Mouse (Mus musculus): Measurements from ENCODE around the gene Ccdc88c. TPM values are rescaled to one million over a fixed set of nuclear protein-coding genes. Genes with fewer than 3 reads are reported as not detected.

The Ccdc88c gene
- polyA plus RNA-seq, 1 experiment: 138 TPM

DNA sequence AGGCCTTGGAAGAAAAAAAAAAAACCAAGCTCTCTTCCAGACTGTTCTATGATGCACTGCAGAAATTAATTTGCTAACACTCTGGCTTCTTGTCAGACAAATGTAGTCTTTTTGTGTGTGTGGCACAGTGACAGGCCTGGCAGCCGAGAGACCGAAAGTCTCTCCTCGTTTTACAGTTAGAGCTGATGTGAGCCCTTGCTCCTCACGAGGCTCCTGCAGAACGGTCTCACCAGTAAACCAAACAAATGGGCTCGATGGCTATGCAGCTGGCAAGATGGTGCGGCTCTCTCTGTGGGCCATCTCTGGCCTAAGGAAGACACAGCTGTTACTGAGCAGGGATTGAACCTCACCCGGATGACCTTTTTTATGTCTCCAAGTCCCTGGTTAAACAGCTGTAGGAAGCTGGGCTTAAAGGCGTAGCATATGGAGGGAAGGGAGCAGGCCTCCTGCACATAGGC is 48.3 kb downstream of the Ccdc88c start:
- Histone ChIP-seq H3K4me3 (replicated peaks; ENCODE audit: control insufficient read depth, low read depth, low read length) (no peak overlapping the region), H3K27ac (ENCODE audit: control insufficient read depth, insufficient read depth, low read depth, low read length, poor library complexity) (no peak overlapping the region), H3K4me1 (ENCODE audit: control insufficient read depth, insufficient read depth, low read length) (peaks cover 8% of the 10 kb centered on the region)
- no peak for TF ChIP-seq POLR2A (IDR thresholded peaks at IDR 0.05; ENCODE audit: borderline replicate concordance, control insufficient read depth, low read depth, low read length)
- TF ChIP-seq CTCF (IDR thresholded peaks at IDR 0.05; ENCODE audit: control insufficient read depth, insufficient read depth, low read length): no peak
- 91% methylated on average over 9 of the region's 9 CpGs for WGBS

GRCm38 (mm10) chr12:100979616-100980015 is 49.2 kb downstream of the Ccdc88c start:
- no peak for TF ChIP-seq POLR2A (IDR thresholded peaks at IDR 0.05; ENCODE audit: borderline replicate concordance, control insufficient read depth, low read depth, low read length)
- no peak for TF ChIP-seq CTCF (IDR thresholded peaks at IDR 0.05; ENCODE audit: control insufficient read depth, insufficient read depth, low read length)
- H3K4me1 ChIP-seq (ENCODE audit: control insufficient read depth, insufficient read depth, low read length): peaks cover 5% of the 10 kb centered on the region
- no peak overlapping the region for H3K27ac ChIP-seq (ENCODE audit: control insufficient read depth, insufficient read depth, low read depth, low read length, poor library complexity)
- H3K4me3 ChIP-seq (replicated peaks; ENCODE audit: control insufficient read depth, low read depth, low read length): no peak overlapping the region
- 88% methylated on average over 5 of the region's 5 CpGs for WGBS

DNA sequence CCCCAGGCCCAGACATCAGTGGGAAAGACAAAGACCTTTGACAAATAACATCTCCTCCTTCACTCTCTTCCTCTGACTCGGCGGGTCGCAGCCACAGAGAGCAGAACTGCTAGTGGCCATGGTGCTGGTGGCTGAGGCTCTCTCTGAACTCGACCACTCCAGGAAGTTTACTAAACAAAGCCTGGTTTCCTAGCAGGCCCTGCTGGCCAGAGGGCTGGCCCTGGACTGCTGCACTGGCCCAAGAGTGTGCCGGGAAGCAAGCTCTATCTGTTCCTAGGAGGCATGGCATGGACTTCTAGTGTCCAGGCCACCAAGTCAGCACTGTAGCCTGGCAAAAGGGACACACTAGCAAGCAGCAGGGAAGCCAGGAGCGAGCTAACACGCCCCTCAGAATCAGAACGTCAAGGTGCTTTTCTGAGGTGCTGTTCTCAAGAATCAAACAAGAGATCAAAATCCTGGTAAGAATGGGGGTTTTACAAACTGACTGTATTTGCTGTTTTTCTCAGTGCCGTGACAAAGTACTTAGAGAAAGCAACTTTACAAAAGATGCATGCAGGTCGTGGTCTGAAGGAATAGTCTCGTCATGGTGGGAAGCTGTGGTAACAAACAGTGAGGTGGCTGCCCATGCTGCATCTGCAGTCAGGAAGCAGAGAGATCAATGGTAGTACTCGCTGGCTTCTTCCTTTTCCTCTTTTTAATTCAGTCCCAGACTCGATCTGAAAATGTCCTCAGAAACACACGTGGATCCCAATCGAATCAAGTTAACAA is 50.7 kb downstream of the Ccdc88c start:
- WGBS: 31% methylated on average over 15 of the region's 15 CpGs
- Histone ChIP-seq H3K27ac (ENCODE audit: control insufficient read depth, insufficient read depth, low read depth, low read length, poor library complexity) (no peak overlapping the region), H3K4me3 (replicated peaks; ENCODE audit: control insufficient read depth, low read depth, low read length) (no peak overlapping the region)

GRCm38 (mm10) chr12:100977551-100977950 is 51.3 kb downstream of the Ccdc88c start:
- Histone ChIP-seq H3K27ac (ENCODE audit: control insufficient read depth, insufficient read depth, low read depth, low read length, poor library complexity) (no peak overlapping the region), H3K4me1 (ENCODE audit: control insufficient read depth, insufficient read depth, low read length) (peaks cover 1% of the 10 kb centered on the region; the same call in 1 of the 2 replicates), H3K4me3 (replicated peaks; ENCODE audit: control insufficient read depth, low read depth, low read length) (no peak overlapping the region)
- no peak for TF ChIP-seq CTCF (IDR thresholded peaks at IDR 0.05; ENCODE audit: control insufficient read depth, insufficient read depth, low read length)
- TF ChIP-seq POLR2A (IDR thresholded peaks at IDR 0.05; ENCODE audit: borderline replicate concordance, control insufficient read depth, low read depth, low read length): no peak

More for the DNA sequence above, 50.7 kb downstream of the Ccdc88c start:
- peaks cover 1% of the 10 kb centered on the region; the same call in 1 of the 2 replicates for H3K4me1 ChIP-seq (ENCODE audit: control insufficient read depth, insufficient read depth, low read length)
- TF ChIP-seq CTCF (IDR thresholded peaks at IDR 0.05; ENCODE audit: control insufficient read depth, insufficient read depth, low read length): no peak
- TF ChIP-seq POLR2A (IDR thresholded peaks at IDR 0.05; ENCODE audit: borderline replicate concordance, control insufficient read depth, low read depth, low read length): no peak

DNA sequence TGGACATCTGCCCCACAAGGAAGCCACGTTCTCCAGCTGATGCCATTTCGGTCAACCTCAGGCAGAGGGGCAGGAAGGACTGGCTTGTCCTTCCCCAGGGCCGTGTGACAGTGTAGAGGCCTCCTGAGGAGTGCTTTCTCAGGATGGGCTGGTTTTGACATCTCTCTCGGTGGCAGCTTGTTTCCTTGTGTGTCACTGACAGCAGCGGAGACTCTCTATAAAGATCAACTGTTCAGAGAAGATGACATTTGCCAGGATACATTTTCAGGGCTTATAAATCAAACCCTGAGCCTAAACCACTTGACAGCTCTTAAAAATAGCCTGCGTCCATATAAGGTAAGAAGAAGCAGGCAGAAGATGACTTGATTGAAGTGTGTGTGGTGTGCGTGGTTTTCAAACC is 59.0 kb downstream of the Ccdc88c start:
- H3K4me3 ChIP-seq (replicated peaks; ENCODE audit: control insufficient read depth, low read depth, low read length): no peak overlapping the region
- no peak overlapping the region for H3K27ac ChIP-seq (ENCODE audit: control insufficient read depth, insufficient read depth, low read depth, low read length, poor library complexity)
- H3K4me1 ChIP-seq (ENCODE audit: control insufficient read depth, insufficient read depth, low read length): peaks cover 1% of the 10 kb centered on the region; the same call in 1 of the 2 replicates
- 68% methylated on average over 7 of the region's 7 CpGs for WGBS
- TF ChIP-seq POLR2A (IDR thresholded peaks at IDR 0.05; ENCODE audit: borderline replicate concordance, control insufficient read depth, low read depth, low read length) (no peak), CTCF (IDR thresholded peaks at IDR 0.05; ENCODE audit: control insufficient read depth, insufficient read depth, low read length) (no peak)

DNA sequence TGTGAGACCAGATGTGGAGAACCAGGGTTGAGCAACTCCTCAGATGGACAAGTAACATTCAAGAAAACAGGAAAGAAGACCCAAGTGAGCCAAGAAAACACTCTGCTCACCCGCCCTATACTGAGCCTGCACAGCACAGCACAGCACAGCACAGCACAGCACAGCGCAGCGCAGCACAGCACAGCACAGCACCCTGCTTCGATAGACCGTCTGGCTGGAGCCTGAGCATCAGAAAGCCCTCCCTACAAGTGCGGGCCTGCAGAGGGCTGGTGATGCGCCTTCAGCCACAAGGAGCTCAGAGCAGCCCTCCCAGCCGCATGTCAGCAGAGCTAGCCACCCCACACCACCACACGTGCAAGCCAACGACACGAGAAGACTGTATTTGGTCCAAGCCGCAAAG is 61.5 kb downstream of the Ccdc88c start:
- TF ChIP-seq CTCF (IDR thresholded peaks at IDR 0.05; ENCODE audit: control insufficient read depth, insufficient read depth, low read length): no peak
- Histone ChIP-seq H3K4me1 (ENCODE audit: control insufficient read depth, insufficient read depth, low read length) (no peaks in the 10 kb centered on the region; the same call in 1 of the 2 replicates), H3K27ac (ENCODE audit: control insufficient read depth, insufficient read depth, low read depth, low read length, poor library complexity) (no peak overlapping the region), H3K4me3 (replicated peaks; ENCODE audit: control insufficient read depth, low read depth, low read length) (no peak overlapping the region)
- 87% methylated on average over 12 of the region's 12 CpGs for WGBS

DNA sequence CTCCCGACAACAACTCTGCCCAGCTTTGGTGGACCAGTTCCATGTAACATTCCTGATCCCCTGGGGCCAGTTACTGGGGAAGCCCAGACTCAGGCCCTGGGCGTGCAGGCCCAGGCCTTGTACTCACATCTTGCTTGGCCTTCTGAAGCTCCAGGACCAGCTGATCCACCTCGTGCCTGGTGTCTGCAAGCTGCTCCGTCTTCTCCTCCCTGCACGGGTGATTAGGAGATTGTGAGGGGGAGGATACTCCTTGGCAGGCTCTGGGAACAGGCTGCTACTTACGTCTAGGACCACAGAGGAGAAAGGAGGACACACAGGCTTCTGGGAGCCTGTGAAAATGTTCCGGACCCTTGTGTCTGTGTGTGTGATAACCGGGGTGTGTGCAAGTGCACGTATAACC is 62.6 kb downstream of the Ccdc88c start:
- H3K27ac ChIP-seq (ENCODE audit: control insufficient read depth, insufficient read depth, low read depth, low read length, poor library complexity): no peak overlapping the region
- no peak overlapping the region for H3K4me3 ChIP-seq (replicated peaks; ENCODE audit: control insufficient read depth, low read depth, low read length)
- WGBS: 90% methylated on average over 9 of the region's 9 CpGs
- H3K4me1 ChIP-seq (ENCODE audit: control insufficient read depth, insufficient read depth, low read length): no peaks in the 10 kb centered on the region; the same call in 1 of the 2 replicates
- no peak for TF ChIP-seq CTCF (IDR thresholded peaks at IDR 0.05; ENCODE audit: control insufficient read depth, insufficient read depth, low read length)
- TF ChIP-seq POLR2A (IDR thresholded peaks at IDR 0.05; ENCODE audit: borderline replicate concordance, control insufficient read depth, low read depth, low read length): no peak

- Histone ChIP-seq H3K27ac (ENCODE audit: control insufficient read depth, insufficient read depth, low read depth, low read length, poor library complexity) (no peak overlapping the region), H3K4me3 (replicated peaks; ENCODE audit: control insufficient read depth, low read depth, low read length) (no peak overlapping the region), H3K4me1 (ENCODE audit: control insufficient read depth, insufficient read depth, low read length) (no peaks in the 10 kb centered on the region; the same call in 1 of the 2 replicates)
- 77% methylated on average over 3 of the region's 3 CpGs for WGBS
- TF ChIP-seq CTCF (IDR thresholded peaks at IDR 0.05; ENCODE audit: control insufficient read depth, insufficient read depth, low read length) (no peak), POLR2A (IDR thresholded peaks at IDR 0.05; ENCODE audit: borderline replicate concordance, control insufficient read depth, low read depth, low read length) (no peak)
Observed at GRCm38 (mm10) chr12:100965298-100965697, 63.6 kb downstream of the Ccdc88c start.
